Mouse (Mus musculus) testis, postnatal 10 days (tissue): ENCODE results near the gene Cldn8.

Experiments
- DNase-seq: peaks from one replicate; pipeline ENCODE4 v3.0.0; 2021; ENCODE audit warnings: low spot score

Cldn8 gene

DNA sequence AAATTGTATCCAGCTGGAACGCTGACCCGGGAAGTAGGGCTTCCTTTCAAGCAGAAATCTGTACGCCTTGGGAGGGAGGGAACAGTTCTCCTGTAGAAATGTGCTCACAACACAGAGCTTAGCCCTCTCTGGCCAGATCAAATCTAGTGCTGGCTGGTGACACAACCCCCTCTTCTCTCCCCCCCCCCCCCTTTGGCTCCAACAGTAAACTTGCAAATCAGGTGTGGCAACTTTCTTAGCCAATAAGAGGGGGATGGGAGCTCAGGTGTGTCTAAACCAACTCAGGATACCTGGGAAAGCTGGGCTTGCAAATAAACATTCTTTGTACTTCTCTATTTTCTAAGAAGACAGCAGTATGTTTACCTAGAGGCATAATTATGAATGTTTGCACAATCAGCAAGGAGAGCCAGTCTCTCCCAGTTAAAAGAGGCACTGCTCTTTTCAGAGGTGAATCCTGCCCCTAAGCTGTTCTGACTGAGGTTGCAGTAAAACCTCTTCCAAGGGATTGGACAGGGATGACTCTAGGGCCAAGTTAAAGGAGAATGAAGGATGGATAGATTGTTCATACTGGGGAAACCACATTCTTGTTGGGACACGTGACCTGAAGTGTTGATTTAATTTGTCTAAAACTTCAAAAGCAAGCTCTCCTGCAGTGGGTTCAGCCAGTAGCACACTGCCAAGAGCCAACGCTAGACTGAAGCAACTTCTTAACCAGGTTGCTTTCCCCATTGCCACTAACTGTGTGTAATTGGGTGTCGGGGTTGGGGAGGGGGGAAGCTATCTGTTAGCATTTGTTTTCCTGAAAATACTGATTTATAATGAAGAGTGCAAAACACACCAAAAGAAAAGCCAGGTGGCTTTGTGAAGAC lies at the start of gene Cldn8:
Gene Cldn8 (minus strand): TSS at position 139 of the 869 bp plus-strand sequence.
- no peak for DNase-seq

DNA sequence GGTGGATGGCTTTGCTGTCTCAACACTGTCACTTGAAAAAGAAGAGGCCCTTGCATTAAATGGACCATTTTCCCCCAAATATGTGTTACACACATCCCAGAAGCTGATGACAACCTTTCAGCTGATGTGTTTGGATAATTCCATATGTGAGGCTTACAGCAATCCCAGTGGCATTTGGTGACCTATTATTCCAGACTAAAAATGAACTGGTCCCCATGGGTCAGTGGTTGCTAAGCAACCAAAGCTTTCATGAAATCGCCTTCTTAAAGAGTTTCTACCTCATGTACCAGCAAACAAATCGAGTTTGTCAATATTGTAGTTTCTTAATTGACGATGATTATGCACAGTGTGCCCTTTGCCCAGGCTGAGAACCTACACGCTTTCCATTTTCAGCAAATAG lies 49.7 kb upstream of the Cldn8 start:
- no peak for DNase-seq

DNA sequence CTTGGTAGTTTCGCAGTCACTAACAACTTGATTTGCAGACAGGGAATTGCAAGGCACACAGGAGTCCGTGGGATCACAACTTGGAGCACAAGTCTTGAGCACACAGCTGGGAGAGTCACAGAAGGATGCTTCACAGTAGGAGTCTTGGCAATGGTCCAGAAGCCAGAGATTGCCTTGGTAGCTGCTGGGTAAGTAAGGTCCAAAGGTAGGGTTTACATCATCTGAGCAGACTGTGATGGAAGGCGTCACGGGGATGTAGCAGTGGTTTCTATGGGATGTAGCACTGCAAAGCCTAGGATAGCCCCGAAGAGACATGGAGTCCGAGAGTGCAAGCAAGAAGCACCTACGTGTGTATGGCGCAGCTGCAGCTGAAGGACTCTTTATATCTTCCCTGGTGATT lies 48.9 kb upstream of the Cldn8 start, which contains the start of gene Krtap24-1:
Gene Krtap24-1 (minus strand): TSS at position 358 of the 400 bp plus-strand sequence.
- DNase-seq: no peak

DNA sequence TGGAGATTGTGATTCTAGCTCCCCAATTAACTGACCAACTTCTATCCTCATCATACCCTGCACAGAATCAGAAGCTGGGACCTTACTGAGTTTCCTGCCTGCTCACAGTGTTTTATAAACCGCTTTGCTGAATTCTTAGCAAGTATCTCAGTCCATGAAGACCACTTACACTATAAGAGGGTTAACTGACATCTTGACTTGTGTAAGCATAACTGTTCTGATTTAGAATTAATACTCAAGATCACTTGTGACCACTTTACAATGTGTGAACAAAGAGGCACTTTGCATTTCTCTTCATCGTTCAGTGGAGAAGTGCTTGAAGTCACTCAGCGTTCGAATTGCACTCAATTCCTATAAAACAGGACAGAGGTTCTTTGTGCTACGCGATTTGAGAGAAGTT lies 41.6 kb upstream of the Cldn8 start:
- DNase-seq: no peak

DNA sequence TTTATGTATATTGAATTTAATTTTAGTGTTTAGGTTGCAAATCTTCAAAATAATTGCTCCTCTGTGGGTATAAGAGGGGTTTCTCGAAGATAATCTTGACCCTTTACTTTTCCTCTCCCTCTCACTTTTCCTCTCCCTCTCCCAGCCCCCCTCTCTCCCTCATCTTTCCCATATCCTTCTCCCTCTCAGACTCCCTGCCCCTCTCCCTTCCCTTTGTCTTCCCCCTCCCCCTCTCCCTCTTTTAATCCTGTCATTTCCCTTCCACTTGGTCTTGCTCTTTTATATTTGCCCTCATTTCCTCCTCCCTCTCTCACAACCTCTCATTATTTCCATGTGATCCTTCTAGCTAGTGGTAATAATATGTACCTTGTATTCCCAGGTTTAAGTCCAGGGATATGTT lies 39.5 kb upstream of the Cldn8 start:
- DNase-seq: no peak

DNA sequence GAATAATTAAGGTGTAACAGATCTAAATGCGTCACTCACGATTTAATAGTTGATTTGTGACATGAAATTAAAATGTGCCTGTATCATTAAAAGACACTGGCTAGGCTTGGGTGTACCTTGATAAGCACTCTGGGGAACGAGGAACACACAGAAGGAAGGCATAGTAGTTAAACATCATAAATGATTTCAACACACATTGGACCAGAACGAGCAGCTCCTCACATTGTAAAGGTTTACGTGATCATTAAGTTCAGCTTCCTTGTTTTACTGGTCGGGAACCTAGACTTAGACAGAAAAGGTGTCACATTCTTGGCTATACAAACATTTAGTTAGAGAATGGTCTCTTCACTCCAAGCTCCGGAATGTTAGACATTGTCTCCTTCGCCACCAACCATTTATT lies 37.3 kb upstream of the Cldn8 start:
- DNase-seq: no peak

DNA sequence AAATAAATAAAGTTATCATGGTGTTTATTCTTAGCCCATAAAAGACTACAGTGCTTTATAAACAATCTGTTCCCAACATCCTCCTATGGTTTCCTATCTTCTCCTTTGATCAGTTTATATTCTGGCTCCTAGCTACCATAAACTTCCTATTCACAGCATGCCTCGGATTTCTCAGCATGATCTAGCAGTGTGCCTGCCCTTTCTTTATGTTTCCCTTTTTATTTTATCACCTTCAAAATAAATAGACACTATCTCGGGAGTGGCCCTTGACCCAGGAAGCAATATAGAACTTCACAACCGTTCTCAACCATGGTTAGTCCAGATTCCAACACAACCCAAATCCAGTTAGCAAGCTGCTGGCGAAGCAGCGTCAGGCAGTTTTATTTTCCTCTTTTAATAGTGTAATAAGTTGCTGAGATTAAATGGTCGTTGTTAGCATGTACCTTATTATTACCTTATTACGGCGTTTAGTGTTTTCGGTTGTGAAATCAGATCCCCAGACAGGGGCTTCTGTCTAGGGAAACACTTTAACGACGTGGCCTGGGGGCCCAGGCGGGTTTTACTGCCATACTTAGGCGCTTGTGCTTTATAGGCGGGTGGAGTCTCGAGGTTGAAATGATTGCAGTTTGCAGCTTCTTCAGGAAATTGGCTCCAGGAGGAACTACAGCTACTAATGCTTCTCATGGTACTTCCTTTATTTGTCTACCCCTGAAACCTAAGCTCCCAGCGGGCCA lies 36.7 kb upstream of the Cldn8 start:
- no peak for DNase-seq

DNA sequence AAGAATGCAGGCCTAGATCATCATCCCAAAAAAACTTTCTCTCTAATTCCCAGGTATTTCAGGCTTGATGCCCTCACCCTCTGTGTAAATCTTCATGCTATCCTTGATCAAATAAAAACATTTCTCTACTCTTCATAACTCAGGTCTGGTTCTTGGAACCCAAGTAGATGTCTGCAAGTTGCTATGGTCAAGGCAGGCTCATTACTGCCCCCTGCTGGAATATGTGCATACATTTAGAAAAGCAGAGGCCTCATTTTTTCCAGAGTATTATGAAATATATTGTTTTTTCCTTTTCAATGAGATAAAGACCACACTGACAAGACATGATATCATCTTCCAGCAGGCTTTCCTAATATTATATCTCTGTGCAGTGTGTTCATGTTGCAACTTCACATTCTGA lies 29.8 kb upstream of the Cldn8 start:
- DNase-seq: no peak

DNA sequence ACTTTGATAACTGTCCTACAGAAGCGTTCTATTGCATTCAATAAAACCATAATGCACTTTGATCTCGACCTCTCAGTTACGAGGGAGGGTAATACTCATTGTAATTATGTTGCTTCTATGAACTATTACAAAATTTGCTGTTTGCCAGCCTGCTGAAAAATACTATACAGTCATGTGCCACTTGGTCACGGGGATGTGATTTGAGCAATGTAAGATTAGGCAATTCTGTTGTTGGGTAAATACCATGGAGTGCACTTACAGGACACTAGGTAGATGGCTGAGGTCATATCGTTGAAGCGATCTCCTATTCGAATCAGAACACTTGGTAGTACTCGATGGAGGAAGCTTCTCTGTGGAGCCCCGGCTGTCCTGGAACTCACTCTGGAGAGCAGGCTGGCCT lies 20.4 kb upstream of the Cldn8 start:
- no peak for DNase-seq

DNA sequence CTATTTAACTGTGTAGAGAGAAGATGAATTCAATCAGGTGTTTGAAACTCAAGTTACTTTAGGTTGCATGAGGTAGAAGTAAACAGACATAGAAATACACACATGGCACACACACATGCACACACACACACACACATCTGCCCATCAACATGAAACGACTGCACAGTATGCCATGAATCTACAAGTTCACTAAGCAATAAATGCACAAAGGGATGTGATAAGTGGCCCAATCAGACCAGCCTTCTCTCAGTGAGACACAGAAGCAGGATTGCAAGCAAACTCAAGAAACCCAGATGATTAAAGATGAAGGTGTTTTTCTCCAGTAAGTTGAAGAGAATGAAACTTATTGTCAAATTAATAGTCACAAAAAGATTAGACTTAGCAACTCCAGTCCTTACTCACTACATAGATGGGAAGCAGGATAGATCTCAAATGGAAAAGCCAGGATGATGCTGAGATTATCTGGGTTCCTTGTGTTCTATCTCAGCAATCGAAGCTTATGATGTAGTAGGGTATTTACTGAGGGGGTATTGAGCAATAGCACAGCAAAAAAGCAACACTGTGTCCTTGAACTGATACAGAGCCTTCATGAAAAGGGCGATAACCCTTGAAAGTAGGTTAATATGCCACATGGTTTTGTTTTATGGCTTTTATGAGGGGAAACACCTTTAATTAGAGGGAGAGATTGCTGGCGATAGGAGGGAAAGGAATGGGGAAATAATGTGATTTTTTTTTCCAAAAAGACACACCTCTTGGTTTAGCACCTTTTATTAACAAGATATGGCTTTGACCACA lies 13.1 kb upstream of the Cldn8 start:
- no peak for DNase-seq

DNA sequence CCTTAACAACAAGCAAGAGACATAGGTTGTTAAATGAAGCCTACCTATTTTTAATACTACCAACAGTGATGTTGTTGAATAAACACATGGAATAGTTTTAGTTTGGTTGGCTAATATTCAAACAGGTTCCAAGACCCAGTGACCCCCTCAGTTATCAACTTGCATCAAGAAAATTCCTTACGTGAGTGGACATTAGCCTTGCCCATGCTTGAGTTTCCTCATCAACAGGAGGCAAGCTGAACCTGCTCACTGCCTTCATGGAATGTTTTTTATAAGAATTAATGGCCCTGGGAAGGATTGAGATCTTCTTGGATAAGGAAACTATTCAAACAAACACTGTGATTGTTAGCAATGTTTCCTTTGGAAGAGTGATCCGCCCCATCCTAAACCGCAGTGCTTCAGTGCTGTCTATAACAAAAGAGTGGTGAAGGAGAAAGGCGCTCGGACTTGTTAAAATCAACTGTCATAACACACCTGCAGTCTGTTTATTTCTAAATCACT lies 10.0 kb upstream of the Cldn8 start:
- DNase-seq: no peak

DNA sequence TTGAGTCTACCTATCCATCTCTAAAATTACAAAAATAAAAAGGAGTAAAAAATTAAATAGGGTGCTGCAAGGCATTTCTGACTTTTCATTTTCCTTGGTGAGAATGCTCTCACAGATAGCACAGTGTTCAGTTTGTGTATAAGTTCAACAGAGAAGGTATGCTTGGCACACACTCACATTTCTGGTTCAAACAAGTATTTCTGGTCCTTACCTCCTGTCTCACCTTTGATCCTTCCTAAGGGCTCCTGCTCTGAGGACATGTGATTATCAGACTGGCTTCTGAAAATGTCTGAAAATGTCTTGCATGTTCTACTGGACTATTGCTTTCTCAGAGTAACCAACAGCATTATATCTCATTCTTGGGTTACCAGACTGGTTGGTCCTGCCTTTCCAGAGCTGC lies 7.2 kb upstream of the Cldn8 start:
- no peak for DNase-seq

DNA sequence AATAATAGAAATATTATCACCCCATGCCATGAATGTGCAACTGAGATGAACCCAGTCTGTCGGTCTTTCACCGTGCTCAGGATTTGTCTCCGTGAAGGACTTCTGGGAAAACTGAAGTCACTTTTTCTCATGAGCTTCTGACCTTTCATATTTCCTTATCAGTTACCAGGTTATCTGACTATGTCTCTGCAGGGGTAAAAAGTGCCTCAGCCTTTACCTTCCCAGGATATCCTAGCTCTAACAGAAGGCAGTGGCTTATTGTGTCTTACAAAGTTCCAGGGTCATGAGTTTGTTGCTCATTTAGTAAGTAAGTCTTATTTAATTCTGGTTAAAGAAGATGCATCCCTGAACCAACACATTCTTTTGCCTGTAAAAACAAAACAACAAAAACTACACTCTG lies 6.7 kb upstream of the Cldn8 start:
- no peak for DNase-seq

DNA sequence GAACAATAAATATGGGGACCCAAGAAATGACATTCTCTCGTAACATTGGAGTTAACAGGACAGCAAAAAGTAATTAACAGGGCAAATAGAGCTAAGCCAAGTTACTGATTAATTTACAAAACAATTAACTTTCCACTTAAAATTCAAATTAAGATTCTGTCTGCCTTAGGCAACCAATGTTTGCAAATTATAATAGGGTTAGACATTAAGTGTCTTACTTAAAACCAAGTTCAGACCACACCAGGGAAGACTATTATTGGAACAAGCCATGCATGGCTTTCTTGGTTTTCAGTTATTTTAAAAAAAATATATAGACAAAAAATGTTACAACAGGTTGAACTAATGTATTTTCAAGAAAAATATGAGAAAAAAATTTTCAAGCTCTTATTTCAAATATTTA lies 6.1 kb upstream of the Cldn8 start:
- DNase-seq: no peak

DNA sequence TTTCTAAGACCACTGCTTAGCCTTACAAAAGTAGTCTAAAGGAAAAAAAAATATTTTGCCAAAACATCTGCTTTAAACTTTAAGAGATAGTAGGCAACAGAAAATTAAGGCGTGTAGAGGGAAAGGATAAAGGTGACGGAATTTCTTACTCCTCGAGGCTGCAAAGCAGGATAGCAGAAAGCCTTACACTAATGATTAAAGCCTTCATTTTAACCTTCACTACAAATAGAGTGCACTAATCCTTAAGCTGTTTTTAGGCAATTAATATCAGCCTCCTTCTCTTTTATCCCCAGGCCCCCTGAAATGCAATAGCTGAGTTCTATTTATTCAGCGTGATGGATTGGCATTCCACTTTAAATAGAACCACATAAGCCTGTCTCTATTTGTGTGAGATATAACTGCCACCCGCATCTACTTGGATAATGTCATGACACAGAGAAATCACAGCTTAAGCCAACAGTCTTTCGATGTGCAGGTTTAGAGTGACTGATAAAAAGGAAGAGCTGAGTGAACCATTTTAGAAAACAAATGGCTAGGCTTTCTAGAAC lies 1.3 kb downstream of the Cldn8 start:
- no peak for DNase-seq

DNA sequence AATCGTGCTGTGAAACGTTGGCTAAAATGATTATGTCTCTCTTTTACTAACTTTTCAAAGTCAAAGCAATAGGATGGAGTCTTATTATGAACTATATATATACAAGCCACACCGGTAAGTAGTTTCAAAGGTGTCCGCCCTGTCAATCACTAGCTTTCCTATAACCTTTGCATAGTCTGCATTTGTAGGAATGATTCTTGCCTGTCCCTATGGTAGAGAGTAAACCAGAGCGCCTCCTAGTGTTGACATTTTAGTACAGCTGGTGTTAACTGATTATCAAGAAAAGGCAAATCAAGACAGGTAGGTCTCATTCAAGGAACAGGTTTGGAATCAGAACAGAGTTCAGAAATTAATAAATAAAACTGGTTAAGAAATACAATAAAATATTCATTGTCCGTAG lies 20.5 kb downstream of the Cldn8 start:
- DNase-seq: no peak

DNA sequence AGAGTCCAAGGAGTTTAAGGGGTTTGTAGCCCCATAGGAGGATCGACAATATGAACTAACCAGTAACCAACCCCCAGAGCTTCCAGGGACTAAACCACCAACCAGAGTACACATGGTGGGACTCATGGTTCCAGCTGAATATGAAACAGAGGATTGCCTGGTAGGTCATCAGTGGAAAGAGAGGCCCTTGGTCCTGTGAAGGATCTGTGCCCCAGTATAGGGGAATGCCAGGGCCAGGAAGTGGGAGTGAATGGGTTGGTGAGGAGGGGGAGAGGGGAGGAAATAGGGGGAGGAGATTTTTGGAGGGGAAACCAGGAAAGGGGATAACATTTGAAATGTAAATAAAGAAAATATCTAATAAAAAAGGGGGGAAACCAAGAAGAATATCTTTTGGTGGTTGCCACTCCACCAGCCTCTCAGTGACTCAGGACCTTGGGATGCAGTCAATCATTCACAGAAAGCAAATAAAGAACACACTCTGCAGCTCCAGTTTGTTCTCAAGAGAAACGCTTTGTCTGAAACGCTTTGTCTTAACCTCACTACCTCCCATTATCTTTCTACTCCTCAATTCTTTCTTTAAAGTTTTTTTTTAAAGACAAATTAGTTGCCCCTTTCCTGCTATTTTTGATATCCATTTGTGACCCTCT lies 23.0 kb downstream of the Cldn8 start:
- DNase-seq: no peak

DNA sequence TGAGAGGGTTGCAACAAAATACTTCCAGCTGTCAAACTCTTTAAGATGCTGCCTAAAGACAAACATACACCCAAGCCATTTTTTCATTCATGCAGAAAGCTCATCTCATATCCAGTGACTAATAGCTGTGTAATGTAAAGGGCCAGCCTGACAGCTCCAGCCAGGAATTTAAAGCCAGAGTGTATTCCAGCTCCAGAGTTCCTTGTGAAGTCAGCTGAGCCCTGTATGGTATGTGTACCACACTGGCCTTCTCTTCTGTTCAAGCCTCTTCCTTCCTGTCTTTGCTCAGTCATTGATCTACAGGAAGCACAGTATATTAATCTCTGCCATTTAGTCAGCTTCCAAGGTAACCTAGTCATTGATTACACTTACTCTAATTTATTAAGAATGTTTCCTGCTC lies 51.6 kb downstream of the Cldn8 start:
- no peak for DNase-seq
